Mouse (Mus musculus): ENCODE results near the gene Cuedc1. TPM values are rescaled to one million over a fixed set of nuclear protein-coding genes. Genes with fewer than 3 reads are reported as not detected.

The Cuedc1 gene
- polyA plus RNA-seq, 1 experiment from 2014 or later, result 17.4 TPM

GRCm38 (mm10) chr11:88153880-88154279 is 56.0 kb downstream of the Cuedc1 start:
- WGBS, result 35% methylated on average over 5 of the region's 5 CpGs
- H3K36me3 ChIP-seq (ENCODE audit: control insufficient read depth, insufficient read depth, low read length), result no peaks in the 10 kb centered on the region
- ATAC-seq (ENCODE audit: low read depth) (peak; percentile 52), DNase-seq (ENCODE audit: low spot score) (peak; percentile 89)
- peaks cover 61% of the 10 kb centered on the region for H3K4me1 ChIP-seq (ENCODE audit: control insufficient read depth, insufficient read depth, low read length)
- H3K9ac ChIP-seq (ENCODE audit: low read depth, low read length), result no peak overlapping the region
- no peak overlapping the region for H3K4me2 ChIP-seq (ENCODE audit: low read depth, low read length)
- H3K9me3 ChIP-seq (ENCODE audit: control insufficient read depth, low read length), result no peaks in the 10 kb centered on the region
- H3K27me3 ChIP-seq (replicated peaks; ENCODE audit: control insufficient read depth, insufficient read depth, low read length), result no peaks in the 10 kb centered on the region
- H3K4me3 ChIP-seq (ENCODE audit: low read depth, low read length), result no peak overlapping the region
- H3K27ac ChIP-seq (replicated peaks; ENCODE audit: low read depth, low read length), result peak overlapping the region; percentile 81

- ATAC-seq (ENCODE audit: low read depth) (no peak), DNase-seq (ENCODE audit: low spot score) (no peak)
- H3K4me3 ChIP-seq (ENCODE audit: low read depth, low read length), result no peak overlapping the region
- no peak overlapping the region for H3K9ac ChIP-seq (ENCODE audit: low read depth, low read length)
- no peaks in the 10 kb centered on the region for H3K9me3 ChIP-seq (ENCODE audit: control insufficient read depth, low read length)
- no peaks in the 10 kb centered on the region for H3K36me3 ChIP-seq (ENCODE audit: control insufficient read depth, insufficient read depth, low read length)
- H3K4me2 ChIP-seq (ENCODE audit: low read depth, low read length), result no peak overlapping the region
- whole genome bisulfite sequencing, result 41% methylated on average over 8 of the region's 8 CpGs
- H3K27ac ChIP-seq (replicated peaks; ENCODE audit: low read depth, low read length), result peak overlapping the region; percentile 81
- H3K27me3 ChIP-seq (replicated peaks; ENCODE audit: control insufficient read depth, insufficient read depth, low read length), result no peaks in the 10 kb centered on the region
- peaks cover 61% of the 10 kb centered on the region for H3K4me1 ChIP-seq (ENCODE audit: control insufficient read depth, insufficient read depth, low read length)
Observed at GRCm38 (mm10) chr11:88154500-88154899, 56.6 kb downstream of the Cuedc1 start.

GRCm38 (mm10) chr11:88155451-88155850 is 57.6 kb downstream of the Cuedc1 start:
- Histone ChIP-seq H3K27ac (replicated peaks; ENCODE audit: low read depth, low read length) (0 out of 2 replicates have a peak overlapping the region, but pooled peaks have one; percentile 6), H3K27me3 (replicated peaks; ENCODE audit: control insufficient read depth, insufficient read depth, low read length) (no peaks in the 10 kb centered on the region), H3K4me3 (ENCODE audit: low read depth, low read length) (no peak overlapping the region), H3K9ac (ENCODE audit: low read depth, low read length) (peak overlapping the region; percentile 38; the same call in 1 of the 2 replicates), H3K9me3 (ENCODE audit: control insufficient read depth, low read length) (no peaks in the 10 kb centered on the region), H3K4me2 (ENCODE audit: low read depth, low read length) (no peak overlapping the region), H3K36me3 (ENCODE audit: control insufficient read depth, insufficient read depth, low read length) (no peaks in the 10 kb centered on the region), H3K4me1 (ENCODE audit: control insufficient read depth, insufficient read depth, low read length) (peaks cover 68% of the 10 kb centered on the region)
- no peak for ATAC-seq (ENCODE audit: low read depth)
- WGBS, result 74% methylated on average over 3 of the region's 3 CpGs
- no peak for DNase-seq (ENCODE audit: low spot score)

GRCm38 (mm10) chr11:88155998-88156397 is 58.1 kb downstream of the Cuedc1 start:
- WGBS, result 42% methylated on average over 8 of the region's 8 CpGs
- no peak for ATAC-seq (ENCODE audit: low read depth)
- no peak overlapping the region for H3K9ac ChIP-seq (ENCODE audit: low read depth, low read length)

GRCm38 (mm10) chr11:88156403-88156802 is 58.5 kb downstream of the Cuedc1 start:
- no peaks in the 10 kb centered on the region for H3K27me3 ChIP-seq (replicated peaks; ENCODE audit: control insufficient read depth, insufficient read depth, low read length)
- no peaks in the 10 kb centered on the region for H3K36me3 ChIP-seq (ENCODE audit: control insufficient read depth, insufficient read depth, low read length)
- no peak overlapping the region for H3K4me3 ChIP-seq (ENCODE audit: low read depth, low read length)
- H3K4me1 ChIP-seq (ENCODE audit: control insufficient read depth, insufficient read depth, low read length), result peaks cover 72% of the 10 kb centered on the region
- H3K4me2 ChIP-seq (ENCODE audit: low read depth, low read length), result no peak overlapping the region
- no peak; the same call in 1 of the 2 replicates for ATAC-seq (ENCODE audit: low read depth)
- 69% methylated on average over 2 of the region's 2 CpGs for WGBS
- no peak for DNase-seq (ENCODE audit: low spot score)
- H3K9ac ChIP-seq (ENCODE audit: low read depth, low read length), result no peak overlapping the region
- no peak overlapping the region; the same call in 1 of the 2 replicates for H3K27ac ChIP-seq (replicated peaks; ENCODE audit: low read depth, low read length)
- H3K9me3 ChIP-seq (ENCODE audit: control insufficient read depth, low read length), result no peaks in the 10 kb centered on the region

More at GRCm38 (mm10) chr11:88155998-88156397, 58.1 kb downstream of the Cuedc1 start:
- Histone ChIP-seq H3K36me3 (ENCODE audit: control insufficient read depth, insufficient read depth, low read length) (no peaks in the 10 kb centered on the region), H3K4me1 (ENCODE audit: control insufficient read depth, insufficient read depth, low read length) (peaks cover 72% of the 10 kb centered on the region), H3K27me3 (replicated peaks; ENCODE audit: control insufficient read depth, insufficient read depth, low read length) (no peaks in the 10 kb centered on the region), H3K4me2 (ENCODE audit: low read depth, low read length) (no peak overlapping the region), H3K9me3 (ENCODE audit: control insufficient read depth, low read length) (no peaks in the 10 kb centered on the region), H3K27ac (replicated peaks; ENCODE audit: low read depth, low read length) (no peak overlapping the region), H3K4me3 (ENCODE audit: low read depth, low read length) (no peak overlapping the region)
- DNase-seq (ENCODE audit: low spot score), result no peak

GRCm38 (mm10) chr11:88158842-88159246 is 61.0 kb downstream of the Cuedc1 start:
- H3K36me3 ChIP-seq (ENCODE audit: control insufficient read depth, insufficient read depth, low read length), result no peaks in the 10 kb centered on the region
- 54% methylated on average over 5 of the region's 5 CpGs for WGBS
- H3K4me1 ChIP-seq (ENCODE audit: control insufficient read depth, insufficient read depth, low read length), result peaks cover 60% of the 10 kb centered on the region
- H3K4me3 ChIP-seq (ENCODE audit: low read depth, low read length), result no peak overlapping the region
- no peaks in the 10 kb centered on the region for H3K9me3 ChIP-seq (ENCODE audit: control insufficient read depth, low read length)
- H3K27me3 ChIP-seq (replicated peaks; ENCODE audit: control insufficient read depth, insufficient read depth, low read length), result no peaks in the 10 kb centered on the region
- DNase-seq (ENCODE audit: low spot score), result peak; percentile 79
- 0 out of 2 replicates have a peak overlapping the region, but pooled peaks have one; percentile 20 for H3K4me2 ChIP-seq (ENCODE audit: low read depth, low read length)
- H3K9ac ChIP-seq (ENCODE audit: low read depth, low read length), result no peak overlapping the region
- ATAC-seq (ENCODE audit: low read depth), result peak; percentile 38; the same call in 1 of the 2 replicates
- peak overlapping the region; percentile 77 for H3K27ac ChIP-seq (replicated peaks; ENCODE audit: low read depth, low read length)

- Histone ChIP-seq H3K27me3 (replicated peaks; ENCODE audit: control insufficient read depth, insufficient read depth, low read length) (no peaks in the 10 kb centered on the region), H3K9ac (ENCODE audit: low read depth, low read length) (no peak overlapping the region), H3K9me3 (ENCODE audit: control insufficient read depth, low read length) (no peaks in the 10 kb centered on the region), H3K36me3 (ENCODE audit: control insufficient read depth, insufficient read depth, low read length) (no peaks in the 10 kb centered on the region), H3K4me1 (ENCODE audit: control insufficient read depth, insufficient read depth, low read length) (peaks cover 58% of the 10 kb centered on the region), H3K4me3 (ENCODE audit: low read depth, low read length) (no peak overlapping the region), H3K27ac (replicated peaks; ENCODE audit: low read depth, low read length) (peak overlapping the region; percentile 77), H3K4me2 (ENCODE audit: low read depth, low read length) (peak overlapping the region; percentile 20; the same call in 1 of the 2 replicates)
- DNase-seq (ENCODE audit: low spot score), result no peak
- ATAC-seq (ENCODE audit: low read depth), result no peak
- WGBS, result 58% methylated on average over 11 of the region's 11 CpGs
Observed at GRCm38 (mm10) chr11:88159389-88159788, 61.5 kb downstream of the Cuedc1 start.

- no peak overlapping the region for H3K4me3 ChIP-seq (ENCODE audit: low read depth, low read length)
- H3K36me3 ChIP-seq (ENCODE audit: control insufficient read depth, insufficient read depth, low read length), result no peaks in the 10 kb centered on the region
- H3K27me3 ChIP-seq (replicated peaks; ENCODE audit: control insufficient read depth, insufficient read depth, low read length), result no peaks in the 10 kb centered on the region
- H3K9me3 ChIP-seq (ENCODE audit: control insufficient read depth, low read length), result no peaks in the 10 kb centered on the region
- peak overlapping the region; percentile 78; the same call in 1 of the 2 replicates for H3K27ac ChIP-seq (replicated peaks; ENCODE audit: low read depth, low read length)
- H3K4me2 ChIP-seq (ENCODE audit: low read depth, low read length), result peak overlapping the region; percentile 74; the same call in 1 of the 2 replicates
- ATAC-seq (ENCODE audit: low read depth) (no peak), DNase-seq (ENCODE audit: low spot score) (no peak)
- peaks cover 60% of the 10 kb centered on the region for H3K4me1 ChIP-seq (ENCODE audit: control insufficient read depth, insufficient read depth, low read length)
- H3K9ac ChIP-seq (ENCODE audit: low read depth, low read length), result no peak overlapping the region
- WGBS, result 64% methylated on average over 5 of the region's 5 CpGs
Observed at GRCm38 (mm10) chr11:88160316-88160715, 62.5 kb downstream of the Cuedc1 start.

- ATAC-seq (ENCODE audit: low read depth) (peak; percentile 42), DNase-seq (ENCODE audit: low spot score) (peak; percentile 90)
- Histone ChIP-seq H3K4me1 (ENCODE audit: control insufficient read depth, insufficient read depth, low read length) (peaks cover 61% of the 10 kb centered on the region), H3K9ac (ENCODE audit: low read depth, low read length) (peak overlapping the region; percentile 54), H3K27me3 (replicated peaks; ENCODE audit: control insufficient read depth, insufficient read depth, low read length) (no peaks in the 10 kb centered on the region), H3K36me3 (ENCODE audit: control insufficient read depth, insufficient read depth, low read length) (no peaks in the 10 kb centered on the region), H3K27ac (replicated peaks; ENCODE audit: low read depth, low read length) (peak overlapping the region; percentile 78), H3K9me3 (ENCODE audit: control insufficient read depth, low read length) (no peaks in the 10 kb centered on the region), H3K4me2 (ENCODE audit: low read depth, low read length) (peak overlapping the region; percentile 74), H3K4me3 (ENCODE audit: low read depth, low read length) (peak overlapping the region; percentile 34)
- 4% methylated on average over 16 of the region's 33 CpGs for WGBS
Observed at GRCm38 (mm10) chr11:88161051-88161581, 63.3 kb downstream of the Cuedc1 start.
